Comparison of ENCODE assay signal across 30 mouse cellular contexts in the genomic region with DNA sequence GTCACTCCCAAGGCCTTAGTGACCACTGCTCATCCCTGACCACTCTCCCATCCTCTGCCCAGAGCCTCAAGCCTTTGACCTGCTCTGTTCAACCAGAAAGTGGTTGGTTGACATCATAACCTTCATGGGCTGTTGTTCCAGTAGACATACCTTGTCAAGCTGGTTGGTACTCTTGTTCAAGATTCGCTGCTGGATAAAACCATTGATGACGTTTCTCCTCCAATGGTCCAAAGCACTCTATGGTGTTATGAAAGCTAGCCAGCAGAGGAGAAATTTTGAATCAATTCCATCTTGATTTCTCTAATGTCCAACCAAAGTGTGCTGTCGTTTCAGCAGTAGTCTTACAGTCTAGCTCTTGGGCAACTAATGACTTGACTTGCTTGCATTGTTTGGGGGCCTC.
"Had no signal": no experiment of that assay in that cellular context is flagged by ENCODE, and none has a peak within 500 bp of the region (broad histone marks: within the 10 kb centered on the region; RNA-seq: fewer than 3 reads in every experiment).

No protein-coding gene starts in this region.

- DNase-seq: cerebellum, adult 18-20 months; cerebellum, adult 2 months; cerebellum, adult 8-10 months; cerebellum, adult 9-10 months; cerebellum, adult 9-11 months; cerebellum, postnatal 10 days; cerebellum, postnatal 14 days; cerebellum, postnatal 25 days; cerebellum, postnatal 36 days; embryo, embryonic 11 days; forebrain, postnatal 0 days; gastrocnemius, adult 2 months; gastrocnemius, postnatal 10 days; gastrocnemius, postnatal 14 days; gastrocnemius, postnatal 25 days; gastrocnemius, postnatal 36 days; heart, adult 11 months; heart, adult 18-20 months; heart, adult 2 months had no signal

- H3K36me3 ChIP-seq: embryonic facial prominence, embryonic 12.5 days; embryonic facial prominence, embryonic 15.5 days; forebrain, embryonic 12.5 days; forebrain, embryonic 15.5 days had no signal

- H3K27me3 ChIP-seq: embryonic facial prominence, embryonic 12.5 days; embryonic facial prominence, embryonic 13.5 days; embryonic facial prominence, embryonic 15.5 days; forebrain, embryonic 12.5 days; forebrain, embryonic 13.5 days; forebrain, embryonic 15.5 days had no signal

- H3K4me2 ChIP-seq: embryonic facial prominence, embryonic 12.5 days; embryonic facial prominence, embryonic 13.5 days; embryonic facial prominence, embryonic 15.5 days; forebrain, embryonic 12.5 days; forebrain, embryonic 13.5 days; forebrain, embryonic 15.5 days had no signal

- H3K27ac ChIP-seq: embryonic facial prominence, embryonic 10.5 days; embryonic facial prominence, embryonic 12.5 days; embryonic facial prominence, embryonic 13.5 days; embryonic facial prominence, embryonic 15.5 days; forebrain, embryonic 10.5 days; forebrain, embryonic 12.5 days; forebrain, embryonic 13.5 days; forebrain, embryonic 15.5 days; gastrocnemius, adult 2 months; heart, adult 2 months had no signal

- H3K4me3 ChIP-seq: embryonic facial prominence, embryonic 10.5 days; embryonic facial prominence, embryonic 12.5 days; embryonic facial prominence, embryonic 13.5 days; embryonic facial prominence, embryonic 15.5 days; erythroblast, embryonic 14.5 days; forebrain, embryonic 10.5 days; forebrain, embryonic 12.5 days; forebrain, embryonic 13.5 days; forebrain, embryonic 15.5 days; gastrocnemius, adult 2 months; heart, adult 2 months had no signal

- ATAC-seq: forebrain, embryonic 13.5 days; forebrain, embryonic 14.5 days; forebrain, embryonic 15.5 days; forebrain, embryonic 16.5 days; forebrain, postnatal 0 days had no signal

- H3K9me3 ChIP-seq: embryonic facial prominence, embryonic 10.5 days; embryonic facial prominence, embryonic 12.5 days; embryonic facial prominence, embryonic 13.5 days; embryonic facial prominence, embryonic 15.5 days; forebrain, embryonic 10.5 days; forebrain, embryonic 12.5 days; forebrain, embryonic 13.5 days; forebrain, embryonic 15.5 days had no signal

- H3K9ac ChIP-seq: embryonic facial prominence, embryonic 12.5 days; embryonic facial prominence, embryonic 13.5 days; embryonic facial prominence, embryonic 15.5 days; forebrain, embryonic 12.5 days; forebrain, embryonic 13.5 days; forebrain, embryonic 15.5 days; forebrain, postnatal 0 days had no signal
